Mouse (Mus musculus): ENCODE measurements around the gene Fkbp2.

The Fkbp2 gene

GRCm38 (mm10) chr19:6980381-6981093, at the start of gene Fkbp2:
Fkbp2 (minus strand) TSS chr19:6980501.
- peak; percentile 100 for DNase-seq (ENCODE audit: low read depth)

DNA sequence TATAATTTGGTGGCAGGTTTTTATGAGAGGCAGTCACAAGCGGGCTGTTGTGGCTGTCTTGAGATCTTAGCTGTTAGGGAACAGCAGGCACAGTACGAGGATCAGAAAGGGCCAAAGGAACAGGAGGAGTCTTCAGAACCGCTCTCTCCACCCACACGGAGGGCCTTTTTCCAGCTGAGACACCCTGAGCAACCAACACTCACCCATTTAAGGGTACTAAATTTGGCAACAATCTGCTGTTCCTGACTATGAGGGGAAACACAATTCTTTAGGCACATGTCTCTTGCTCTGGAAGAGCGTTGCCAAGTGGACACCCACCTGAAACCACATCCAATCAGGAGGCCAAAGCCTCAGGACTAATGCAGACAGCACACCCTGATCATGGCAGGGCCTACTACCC, 49.2 kb upstream of the Fkbp2 start:
- DNase-seq (ENCODE audit: low read depth): no peak

DNA sequence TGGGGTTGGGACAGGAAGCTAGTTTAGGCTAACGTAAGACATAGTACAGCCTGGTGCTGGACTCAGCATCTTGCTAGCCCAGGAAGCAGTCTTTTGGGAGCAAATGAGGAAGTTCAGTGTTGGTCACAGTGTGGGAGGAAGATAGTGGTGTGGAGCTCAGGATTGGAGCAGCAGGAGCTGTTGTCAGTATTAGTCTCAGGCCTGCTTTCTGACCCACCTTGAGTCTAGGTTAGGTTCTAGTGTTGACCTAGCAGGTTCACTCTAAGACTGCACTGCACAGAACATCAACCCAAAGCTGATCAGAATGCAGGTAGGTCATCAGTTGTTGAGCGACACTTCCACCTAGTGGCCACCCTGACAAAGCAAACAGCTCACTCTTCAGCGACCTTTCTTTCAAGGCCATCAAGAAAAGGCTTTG, 39.9 kb upstream of the Fkbp2 start:
- peak; percentile 90 for DNase-seq (ENCODE audit: low read depth)

GRCm38 (mm10) chr19:7019191-7019590, 38.9 kb upstream of the Fkbp2 start, which contains the start of gene Fermt3:
Fermt3 (minus strand) TSS chr19:7019469.
- peak; percentile 94 for DNase-seq (ENCODE audit: low read depth)

DNA sequence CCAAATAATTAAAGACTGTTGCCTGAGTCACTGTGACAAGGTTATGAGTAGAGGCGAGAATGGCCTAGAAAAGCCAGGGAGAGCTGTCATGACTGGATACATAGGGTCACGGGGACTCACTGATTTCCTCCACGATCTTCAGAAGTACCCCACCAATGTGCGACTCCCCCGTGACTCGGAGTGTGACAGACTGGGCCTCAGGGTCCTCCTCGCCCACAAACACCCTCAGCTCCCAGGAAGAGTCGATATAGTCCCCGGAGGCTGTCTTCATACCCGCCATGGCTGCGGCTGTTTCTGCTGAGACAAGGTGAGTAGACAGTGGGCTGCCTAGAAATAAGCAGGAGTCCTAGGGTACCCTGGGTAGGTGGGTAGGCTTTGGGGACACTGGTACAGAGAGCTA, 38.2 kb upstream of the Fkbp2 start:
- no peak for DNase-seq (ENCODE audit: low read depth)

DNA sequence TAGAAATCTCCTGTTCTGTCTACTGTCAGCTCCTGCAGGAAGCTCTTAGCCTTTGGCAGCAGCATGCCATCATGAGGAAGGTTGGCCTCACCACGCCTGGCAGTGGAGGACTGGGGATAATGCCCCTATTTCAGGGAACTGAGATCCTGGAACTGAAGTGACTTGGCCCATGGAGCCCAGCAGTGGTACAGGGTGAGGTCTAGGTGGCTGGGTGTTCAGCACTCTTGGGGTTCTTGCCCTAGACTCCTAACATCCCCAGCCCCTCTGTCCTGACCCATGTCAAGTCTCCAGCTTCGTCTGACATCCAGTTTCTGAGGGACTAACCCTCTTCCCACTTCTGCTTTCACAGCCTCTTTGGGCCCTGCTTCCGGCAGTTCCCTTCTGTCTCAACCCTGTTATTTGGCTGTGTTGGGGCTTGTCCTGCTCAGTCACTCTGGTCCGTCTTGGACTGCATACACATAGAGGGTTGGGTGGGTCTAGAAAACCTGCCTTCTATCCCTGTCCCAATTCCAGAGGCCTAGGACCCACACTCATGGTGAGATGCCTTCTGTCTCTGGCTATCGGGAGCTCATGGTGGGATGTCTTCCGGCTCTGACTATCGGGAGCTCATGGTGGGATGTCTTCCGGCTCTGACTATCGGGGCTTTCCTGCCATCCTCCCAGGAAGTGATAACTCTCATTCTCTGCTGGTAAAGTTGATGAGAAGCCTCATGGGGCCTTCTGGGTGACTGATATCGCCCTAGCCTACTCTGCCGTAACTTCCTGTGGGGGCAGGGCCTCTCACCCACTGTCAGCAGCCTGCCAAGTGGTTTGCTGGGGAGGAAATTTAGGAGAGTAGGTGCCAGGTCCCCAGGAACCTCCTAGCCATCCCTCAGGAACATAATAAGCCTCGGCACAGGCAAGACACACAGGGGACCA, 37.5 kb upstream of the Fkbp2 start:
- peak; percentile 91 for DNase-seq (ENCODE audit: low read depth)

GRCm38 (mm10) chr19:7014481-7015135, 34.3 kb upstream of the Fkbp2 start:
- DNase-seq (ENCODE audit: low read depth): no peak

DNA sequence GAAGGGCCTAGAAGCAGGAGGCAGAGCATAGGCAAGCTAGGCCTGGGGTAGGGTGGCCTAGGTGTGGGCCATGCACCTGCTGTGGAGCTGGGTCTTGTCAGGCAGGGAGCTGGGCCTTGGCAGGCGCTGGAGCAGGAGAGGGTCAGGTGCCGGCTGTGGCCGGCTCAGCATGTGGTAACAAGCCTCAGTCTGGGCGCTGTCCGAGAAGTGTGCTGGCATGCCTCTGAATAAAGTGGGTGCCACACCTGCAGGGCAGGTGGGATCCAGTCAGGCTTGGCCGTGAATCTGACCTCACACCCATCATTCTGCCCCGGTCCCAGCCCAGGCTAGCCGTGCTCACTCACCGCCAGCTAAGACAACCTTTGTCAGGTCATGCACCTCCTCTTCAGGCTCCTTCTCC, 33.7 kb upstream of the Fkbp2 start:
- no peak for DNase-seq (ENCODE audit: low read depth)

DNA sequence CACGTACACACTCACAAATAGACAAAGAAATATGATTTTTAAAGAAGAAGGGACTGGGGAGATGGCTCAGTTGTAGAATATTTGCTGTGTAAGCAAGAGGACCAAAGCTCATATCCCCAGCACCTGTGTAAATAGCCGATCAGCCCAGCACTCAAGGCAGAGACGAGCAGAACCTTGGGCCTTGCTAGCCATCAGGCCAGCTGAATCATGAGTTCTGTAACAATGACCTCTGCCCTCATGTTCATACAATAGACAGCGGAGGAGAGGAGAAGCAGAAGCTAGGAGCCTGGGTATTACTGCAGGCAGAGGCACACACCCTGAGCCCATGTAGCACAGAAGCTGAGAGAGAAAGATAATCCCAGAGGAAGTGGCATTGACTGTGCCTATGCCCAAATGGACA, 32.1 kb upstream of the Fkbp2 start:
- no peak for DNase-seq (ENCODE audit: low read depth)

- DNase-seq (ENCODE audit: low read depth): no peak
Observed at GRCm38 (mm10) chr19:7006892-7007593, 26.7 kb upstream of the Fkbp2 start.

DNA sequence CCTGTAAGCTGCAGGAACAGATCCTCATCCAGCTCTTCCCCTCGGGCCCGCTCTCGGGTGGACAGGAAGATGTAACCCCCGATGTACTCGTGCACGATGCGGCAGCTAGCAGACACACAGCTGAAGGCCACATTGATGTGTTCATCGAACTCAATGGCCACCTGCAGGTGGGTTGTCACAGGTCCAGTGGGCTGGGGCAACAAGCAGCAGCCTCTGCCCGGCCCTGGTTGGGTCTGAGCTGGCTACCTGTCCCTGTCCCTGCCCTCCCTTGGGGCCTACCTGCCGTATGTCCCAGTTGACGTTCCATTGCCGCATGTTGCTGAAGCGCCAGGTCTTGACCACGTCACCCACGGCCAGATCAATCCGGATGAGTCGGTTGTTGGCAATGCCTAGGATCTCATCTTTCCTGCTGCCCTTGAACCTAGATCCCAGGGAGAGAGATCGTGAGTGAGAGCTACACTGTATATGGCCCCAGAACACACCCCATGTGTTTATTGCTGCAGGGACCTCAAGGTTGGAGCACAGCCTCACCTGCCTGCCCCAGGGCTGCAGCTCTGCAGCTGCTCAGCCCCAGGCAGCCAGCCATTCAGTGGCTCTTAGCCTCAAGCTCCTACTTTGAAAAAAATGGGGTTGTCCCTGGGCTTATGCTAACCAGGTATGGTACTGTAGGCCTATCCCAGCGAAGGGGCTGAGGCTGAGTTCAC, 19.2 kb upstream of the Fkbp2 start:
- DNase-seq (ENCODE audit: low read depth): no peak

DNA sequence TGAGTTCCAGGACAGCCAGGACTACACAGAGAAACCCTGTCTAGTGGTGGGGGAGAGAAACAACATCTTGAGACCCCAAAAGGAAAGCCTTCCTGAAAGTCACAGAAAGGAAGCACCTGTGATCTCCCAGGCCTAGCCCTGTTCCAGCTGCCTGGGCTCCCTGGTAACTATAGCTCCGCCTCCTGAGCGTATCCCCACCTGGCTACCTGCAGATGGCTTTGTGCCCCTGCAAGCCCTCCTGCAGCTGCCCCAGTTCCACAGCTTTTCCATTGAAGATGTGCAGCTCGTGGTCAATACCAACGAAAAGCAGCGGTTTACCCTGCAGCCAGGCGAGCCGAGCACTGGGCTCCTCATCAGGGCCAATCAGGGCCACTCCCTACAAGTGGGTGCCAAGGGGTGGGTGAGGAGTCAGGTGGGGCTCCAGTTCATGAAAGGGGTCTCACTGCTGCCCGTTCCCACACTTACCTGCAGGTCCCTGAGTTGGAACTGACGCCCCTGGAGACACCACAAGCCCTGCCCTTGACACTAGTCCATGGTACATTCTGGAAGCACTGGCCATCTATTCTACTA, 17.5 kb upstream of the Fkbp2 start:
- no peak for DNase-seq (ENCODE audit: low read depth)

DNA sequence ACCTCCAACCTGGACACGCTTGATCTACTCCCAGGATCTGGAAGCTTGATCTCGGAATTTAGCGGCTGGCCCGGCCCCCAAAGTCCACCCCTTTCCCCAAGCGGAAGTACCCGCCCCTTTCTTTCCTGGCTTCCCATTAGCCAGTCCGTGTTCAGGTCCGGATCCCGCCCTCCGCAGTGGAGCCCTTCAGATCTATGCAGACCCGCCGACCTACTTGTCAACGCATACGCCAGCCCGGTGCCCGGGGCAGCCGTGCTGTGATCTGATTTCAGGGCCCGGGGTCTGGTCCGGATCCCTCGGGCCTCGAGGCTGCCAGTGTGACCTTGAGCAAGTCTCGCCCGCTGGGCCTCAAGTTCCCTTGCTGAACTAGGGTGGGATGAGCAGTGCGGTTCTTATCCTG, 15.7 kb upstream of the Fkbp2 start, which contains the start of the genes Nudt22 and Trpt1:
Gene Nudt22 (minus strand): TSS at position 112 of the 400 bp plus-strand sequence.
Gene Trpt1 (plus strand): TSS at position 126 of the 400 bp plus-strand sequence.
- DNase-seq (ENCODE audit: low read depth): peak; percentile 88

DNA sequence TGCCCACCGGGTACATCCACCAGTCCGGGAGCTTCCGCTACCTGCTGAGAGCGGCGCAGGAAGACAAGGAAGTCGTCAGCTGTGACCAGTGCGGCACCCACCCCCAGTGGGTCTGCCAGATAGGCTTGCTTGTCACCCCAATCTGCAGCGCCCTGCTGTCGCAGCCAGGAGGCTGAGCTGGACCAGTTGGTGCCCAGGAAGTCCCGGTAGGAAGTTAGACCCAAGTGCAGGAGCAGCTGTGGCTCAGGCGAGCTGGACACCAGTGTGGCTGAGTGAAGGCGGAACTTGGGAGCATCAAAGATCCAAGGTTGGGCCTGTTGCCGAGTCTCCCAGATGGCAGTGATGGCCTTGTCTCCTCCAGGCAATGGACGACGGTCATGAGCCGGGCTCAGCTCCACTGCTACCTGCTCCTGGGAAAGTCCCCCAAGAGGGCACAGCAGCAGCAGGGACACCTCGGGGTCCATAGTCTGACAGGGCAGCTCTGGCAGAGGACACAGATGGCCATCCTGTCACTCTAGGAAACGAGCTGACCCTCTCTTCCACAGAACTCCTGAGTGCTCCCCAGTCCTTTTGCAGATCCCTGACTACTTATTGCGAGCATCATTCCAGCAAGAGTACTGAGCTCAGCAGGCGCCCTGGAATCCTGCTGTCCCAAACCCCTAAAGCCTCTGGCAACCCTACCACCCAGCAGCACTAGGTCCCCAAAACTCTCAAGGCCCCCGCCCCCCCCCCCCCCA, 15.1 kb upstream of the Fkbp2 start:
- DNase-seq (ENCODE audit: low read depth): no peak

DNA sequence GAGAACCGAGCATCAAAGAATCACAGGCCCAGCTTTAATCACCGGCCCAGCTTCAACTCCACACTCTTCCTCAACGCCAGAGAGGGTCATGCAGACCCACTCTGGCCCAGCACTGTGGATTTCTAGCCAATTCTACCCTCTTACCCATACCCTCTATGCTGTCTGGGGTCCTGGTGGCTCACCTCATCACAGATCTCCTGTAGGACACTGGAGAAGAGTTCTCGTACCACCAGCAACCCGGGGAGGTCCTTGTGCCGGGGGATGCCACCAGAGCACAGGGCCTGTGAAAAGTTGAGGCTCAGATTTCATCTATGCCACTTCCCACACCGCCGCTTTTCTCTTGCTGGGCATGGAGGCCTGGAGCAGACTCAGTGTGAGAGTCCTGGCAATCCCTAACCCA, 14.2 kb upstream of the Fkbp2 start:
- DNase-seq (ENCODE audit: low read depth): no peak

GRCm38 (mm10) chr19:6994002-6994401, 13.7 kb upstream of the Fkbp2 start:
- no peak for DNase-seq (ENCODE audit: low read depth)

DNA sequence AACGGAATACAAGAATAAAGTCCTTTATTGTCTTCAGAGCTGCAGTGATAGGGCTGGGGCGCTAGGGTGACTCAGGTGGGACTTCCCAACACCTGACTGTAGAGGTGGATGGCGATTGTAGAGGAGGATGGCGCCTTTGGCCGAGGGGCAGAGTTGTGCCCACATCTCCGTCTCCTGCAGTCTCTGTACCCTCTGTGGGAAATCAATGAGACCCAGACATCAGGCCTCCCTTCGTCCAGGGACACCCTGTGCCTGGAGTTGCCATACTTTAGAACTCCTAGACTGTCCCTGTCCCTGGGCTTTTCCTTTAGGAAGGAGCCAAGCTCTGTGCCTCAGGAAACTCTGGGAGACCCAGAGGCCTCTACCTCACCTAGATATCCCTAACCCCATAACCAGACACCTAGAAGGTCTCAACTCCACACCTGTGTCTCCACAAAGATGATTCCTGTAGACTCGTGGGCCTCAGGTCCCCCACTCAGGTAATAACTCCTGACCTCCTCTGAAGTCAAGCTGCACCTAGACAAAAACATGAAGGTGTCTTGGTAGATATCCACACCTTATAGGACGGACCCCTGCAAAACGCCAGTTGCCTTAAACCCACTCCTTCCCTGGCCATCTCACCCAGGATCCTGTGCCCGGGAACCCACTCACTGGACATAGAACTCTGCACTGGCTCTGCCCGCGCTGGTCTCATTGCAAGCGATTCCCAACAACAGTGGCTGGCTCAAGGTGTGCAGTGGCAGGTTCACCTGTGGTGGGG, 12.9 kb upstream of the Fkbp2 start:
- DNase-seq (ENCODE audit: low read depth): no peak

DNA sequence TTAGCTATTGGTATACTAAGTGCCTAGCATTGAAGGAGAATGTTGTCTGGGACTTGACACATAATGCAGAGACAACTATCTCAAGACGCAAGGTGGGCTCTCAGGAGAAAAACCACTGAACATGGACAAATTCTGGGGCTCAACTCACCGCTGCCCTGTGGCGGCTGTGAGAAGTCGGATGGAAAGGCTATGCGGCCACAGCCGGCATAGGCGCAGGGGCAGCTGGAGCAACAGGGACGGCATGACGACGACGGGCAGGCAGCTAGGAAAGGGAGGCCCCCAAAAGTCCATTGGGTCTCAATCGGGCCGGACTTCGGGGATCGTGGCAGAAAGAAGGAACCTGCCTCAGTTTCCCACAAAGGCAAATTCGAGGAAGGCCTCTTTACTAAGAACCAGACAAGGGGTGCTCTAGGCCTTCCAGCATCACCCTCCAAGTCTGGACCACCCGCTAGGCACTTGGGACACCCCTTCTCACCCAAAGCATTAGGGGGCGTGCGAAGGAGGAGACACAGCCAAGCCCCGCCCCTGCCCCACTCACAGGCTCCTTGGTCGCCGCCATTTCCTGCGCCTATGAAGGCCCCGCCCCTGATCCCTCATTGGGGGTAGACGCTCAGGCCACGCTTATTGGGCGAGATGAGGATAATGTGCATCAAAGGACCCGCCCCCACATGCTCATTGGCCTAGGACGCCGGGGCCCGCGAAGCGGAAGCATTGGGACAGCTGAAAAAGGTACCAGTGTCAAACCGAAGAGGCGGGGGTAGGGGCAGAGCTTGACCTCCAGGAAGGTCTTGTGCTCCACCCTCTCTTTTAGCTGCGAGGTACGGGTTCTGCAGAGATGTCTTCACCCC, 11.9 kb upstream of the Fkbp2 start, which contains the start of gene Dnajc4:
Gene Dnajc4 (minus strand): TSS at position 562 of the 848 bp plus-strand sequence.
- peak; percentile 99 for DNase-seq (ENCODE audit: low read depth)

Measured in induced T-regulatory cell, adult 2 months (primary cell).